Mouse (Mus musculus) hindbrain, embryonic 16.5 days (tissue): Measurements from ENCODE around the gene Dhx9. TPM values are rescaled to one million over a fixed set of nuclear protein-coding genes. Genes with fewer than 3 reads are reported as not detected.

ENCODE experiments used
- polyA plus RNA-seq: library from polyadenylated mRNA; unstranded; fragments of >200 nt; fragmentation: Nextera tagmentation; extraction: Ambion mirVana; gene quantifications from 2 replicates; pipeline ENCODE4 v1.2.1, GENCODE M21; 2015

The Dhx9 gene
- polyA plus RNA-seq, 1 experiment from 2014 or later, result 22.2 TPM

Other genes starting within 250 kb of the Dhx9 start
- 15.4 and 19.1 TPM in 2 replicates for gene Lamc1, start 154.9 kb downstream of the Dhx9 start, polyA plus RNA-seq
- gene Shcbp1l, start 62.5 kb downstream of the Dhx9 start, polyA plus RNA-seq, result 0.63 and 0.97 TPM in 2 replicates
- 15.4 and 17.4 TPM in 2 replicates for gene Npl, start 62.4 kb upstream of the Dhx9 start, polyA plus RNA-seq
- gene Rgs8, start 165.4 kb upstream of the Dhx9 start, polyA plus RNA-seq, result 18.8 and 22.9 TPM in 2 replicates